Mouse (Mus musculus) forebrain, embryonic 12.5 days (tissue): ENCODE results near the gene Lamp1. TPM values are rescaled to one million over a fixed set of nuclear protein-coding genes. Genes with fewer than 3 reads are reported as not detected.

ENCODE experiments used
- ATAC-seq: fragments of 200-750 bp; cut with Nextera tagmentation; 2 replicates; pipeline ENCODE4 v1.8.0; 2017; ENCODE audit warnings: moderate TSS enrichment; ENCODE audit not compliant: low FRiP score
- H3K27ac ChIP-seq: fragments of 300-500 bp; sonication (generic); 2 replicates; pipeline ENCODE4 v1.5.1; 2016; ENCODE audit warnings: mild to moderate bottlenecking
- H3K27me3 ChIP-seq: fragments of 300-500 bp; sonication (generic); 2 replicates; pipeline ENCODE4 v1.6.1; 2016; ENCODE audit warnings: mild to moderate bottlenecking
- H3K36me3 ChIP-seq: fragments of 300-500 bp; sonication (generic); replicated peaks from 2 replicates; pipeline ENCODE4 v1.6.1; 2016; ENCODE audit warnings: mild to moderate bottlenecking
- H3K4me1 ChIP-seq: fragments of 300-500 bp; sonication (generic); 2 replicates; pipeline ENCODE4 v1.6.1; 2016
- H3K4me2 ChIP-seq: fragments of 300-500 bp; sonication (generic); 2 replicates; pipeline ENCODE4 v1.6.1; 2016; ENCODE audit warnings: mild to moderate bottlenecking, moderate library complexity
- H3K4me3 ChIP-seq: fragments of 300-500 bp; sonication (generic); replicated peaks from 2 replicates; pipeline ENCODE4 v1.5.1; 2016; ENCODE audit warnings: mild to moderate bottlenecking
- H3K9ac ChIP-seq: fragments of 300-500 bp; sonication (generic); 2 replicates; pipeline ENCODE4 v1.6.1; 2016; ENCODE audit warnings: mild to moderate bottlenecking
- H3K9me3 ChIP-seq: fragments of 300-500 bp; sonication (generic); 2 replicates; pipeline ENCODE4 v1.6.1; 2016
- WGBS: fragments of 180-500 bp; shearing (Covaris S2); methylation state at CpG from one replicate; pipeline ENCODE4 v1.1.7; 2016; 5-methylcytosine and 5-hydroxymethylcytosine counted together
- polyA plus RNA-seq: library from polyadenylated mRNA; unstranded; fragments of >200 nt; fragmentation: Nextera tagmentation; extraction: Ambion mirVana; gene quantifications from 2 replicates; pipeline ENCODE4 v1.2.1, GENCODE M21; 2016

Lamp1 gene
- polyA plus RNA-seq, 1 experiment from 2014 or later = 213 TPM

DNA sequence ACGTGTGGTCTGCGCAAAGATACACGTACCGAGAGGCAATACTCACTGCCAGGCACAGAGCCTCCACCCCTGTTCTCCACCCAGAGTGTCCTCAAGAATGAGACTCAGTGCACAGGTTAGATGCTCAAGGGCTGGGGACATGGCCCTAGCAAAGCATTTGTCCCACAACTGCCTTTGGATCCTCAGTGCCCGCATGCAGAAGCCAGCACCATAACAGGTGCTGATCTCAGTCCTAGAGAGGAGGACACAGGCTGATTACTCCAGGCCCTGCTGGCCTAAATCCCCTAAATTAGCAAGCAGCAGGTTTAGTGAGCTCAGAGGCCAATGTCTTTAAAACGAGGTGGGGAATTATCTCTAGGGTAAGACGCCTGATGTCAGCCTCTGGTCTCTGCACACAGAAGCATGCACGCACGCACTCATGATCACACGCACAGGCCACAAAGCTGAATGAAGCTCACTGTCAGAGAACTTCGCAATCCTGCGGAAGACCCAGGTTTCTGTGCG lies 29.1 kb downstream of the Lamp1 start:
- H3K36me3 ChIP-seq = peaks cover 35% of the 10 kb centered on the region; the same call in 1 of the 2 replicates
- no peaks in the 10 kb centered on the region for H3K27me3 ChIP-seq
- no peaks in the 10 kb centered on the region for H3K9me3 ChIP-seq
- ATAC-seq = no peak
- WGBS = 84% methylated on average over 13 of the region's 13 CpGs
- H3K9ac ChIP-seq = no peak overlapping the region
- no peak overlapping the region for H3K4me3 ChIP-seq
- no peaks in the 10 kb centered on the region for H3K4me1 ChIP-seq
- no peak overlapping the region for H3K27ac ChIP-seq
- H3K4me2 ChIP-seq = no peak overlapping the region

DNA sequence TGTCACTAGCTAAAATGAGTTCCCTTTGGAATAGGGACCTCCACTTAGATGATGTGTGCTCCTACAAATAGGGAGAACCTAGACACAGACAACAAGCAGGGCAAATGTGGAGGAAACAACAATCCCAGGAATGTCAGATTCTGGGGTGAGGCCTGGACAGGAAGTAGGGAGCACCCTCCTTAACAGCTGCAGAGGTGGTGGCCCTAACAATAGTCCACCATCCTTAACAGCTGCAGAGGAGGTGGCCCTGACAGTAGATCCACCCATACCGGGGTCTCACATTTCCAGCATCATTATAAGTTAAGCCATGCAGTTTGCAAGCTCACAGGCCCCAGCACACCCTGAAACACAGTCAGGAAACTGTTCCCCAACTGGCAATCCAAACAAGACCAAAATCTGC lies 29.9 kb downstream of the Lamp1 start:
- Histone ChIP-seq H3K27ac (no peak overlapping the region), H3K36me3 (peaks cover 34% of the 10 kb centered on the region; the same call in 1 of the 2 replicates), H3K27me3 (no peaks in the 10 kb centered on the region), H3K9ac (no peak overlapping the region), H3K4me1 (no peaks in the 10 kb centered on the region), H3K4me3 (no peak overlapping the region), H3K4me2 (no peak overlapping the region), H3K9me3 (no peaks in the 10 kb centered on the region)
- ATAC-seq = no peak
- 83% methylated on average over 1 of the region's 1 CpGs for WGBS

DNA sequence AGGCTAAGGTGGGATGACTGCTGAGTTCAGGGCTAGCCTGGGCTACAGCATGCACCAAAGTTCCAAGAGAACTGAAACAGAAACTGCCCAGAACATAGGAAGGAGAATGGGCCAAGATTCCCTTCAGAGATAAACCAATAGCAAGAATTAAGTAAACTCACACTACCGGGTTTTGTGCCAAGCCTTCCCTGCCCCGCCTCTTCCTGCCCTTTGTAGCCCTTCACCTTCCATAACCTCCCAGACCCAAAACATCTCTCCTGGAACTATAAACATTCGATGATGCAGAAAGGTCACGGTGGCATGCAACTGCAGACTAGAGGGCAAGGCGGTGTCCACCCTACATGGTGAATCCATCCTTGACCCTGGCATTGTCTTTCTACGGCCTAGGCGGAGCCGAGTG lies 31.3 kb downstream of the Lamp1 start:
- WGBS = 90% methylated on average over 8 of the region's 8 CpGs
- no peak for ATAC-seq
- H3K4me1 ChIP-seq = peaks cover 6% of the 10 kb centered on the region; the same call in 1 of the 2 replicates

DNA sequence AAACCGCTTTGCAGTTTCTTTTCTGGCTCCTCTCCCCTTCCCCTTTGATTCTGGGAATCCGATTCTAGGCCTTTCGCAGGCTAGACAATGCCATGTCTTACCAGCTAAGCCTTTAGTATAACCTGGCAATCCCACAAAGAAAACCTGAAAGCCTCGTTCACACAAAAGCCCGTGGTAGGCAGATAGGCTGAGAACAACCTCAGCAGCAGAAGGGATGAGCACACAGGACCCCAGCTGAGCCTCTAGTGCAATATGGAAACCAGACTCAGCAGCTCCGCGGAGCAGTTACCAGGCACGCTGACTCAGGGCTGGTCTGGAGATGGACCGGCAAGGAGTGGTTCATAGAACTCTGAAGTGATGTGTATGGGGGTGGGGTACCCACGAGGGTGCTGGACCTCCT lies 35.9 kb downstream of the Lamp1 start:
- H3K4me2 ChIP-seq = 0 out of 2 replicates have a peak overlapping the region, but pooled peaks have one; percentile 1
- peak; percentile 55; the same call in 1 of the 2 replicates for ATAC-seq
- H3K36me3 ChIP-seq = 0 out of 2 replicates have a peak, but pooled peaks cover under 1% of the 10 kb centered on the region
- peaks cover 6% of the 10 kb centered on the region for H3K27me3 ChIP-seq
- H3K9ac ChIP-seq = no peak overlapping the region
- no peak overlapping the region for H3K4me3 ChIP-seq
- H3K27ac ChIP-seq = peak overlapping the region; percentile 68
- peaks cover 11% of the 10 kb centered on the region for H3K4me1 ChIP-seq
- no peaks in the 10 kb centered on the region for H3K9me3 ChIP-seq
- WGBS = 13% methylated on average over 10 of the region's 10 CpGs

More for the DNA sequence above, 31.3 kb downstream of the Lamp1 start:
- no peak overlapping the region for H3K4me2 ChIP-seq
- H3K27me3 ChIP-seq = no peaks in the 10 kb centered on the region
- H3K27ac ChIP-seq = no peak overlapping the region
- no peak overlapping the region for H3K4me3 ChIP-seq
- no peaks in the 10 kb centered on the region for H3K9me3 ChIP-seq
- H3K9ac ChIP-seq = no peak overlapping the region
- peaks cover 29% of the 10 kb centered on the region; the same call in 1 of the 2 replicates for H3K36me3 ChIP-seq

DNA sequence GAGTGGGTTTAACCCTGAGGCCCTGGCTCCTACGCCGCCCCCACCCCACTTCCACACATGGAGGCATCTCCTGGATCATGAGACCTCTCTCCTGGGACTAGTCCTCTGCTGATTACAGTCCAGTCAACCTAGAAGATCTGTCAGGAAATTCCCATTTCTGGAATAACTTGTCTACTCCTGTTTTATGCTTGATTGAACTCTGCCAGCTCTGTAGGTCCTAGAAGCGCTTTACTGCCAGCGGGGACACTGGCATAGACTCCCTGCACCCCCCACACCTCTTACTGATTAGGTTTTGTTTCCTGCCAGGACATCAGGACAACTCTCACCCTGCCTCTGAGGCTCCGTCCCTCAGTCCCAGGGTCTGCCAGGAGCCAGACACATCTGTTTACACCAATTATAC lies 38.5 kb downstream of the Lamp1 start:
- Histone ChIP-seq H3K9ac (no peak overlapping the region), H3K4me3 (no peak overlapping the region), H3K4me1 (peaks cover 19% of the 10 kb centered on the region), H3K27ac (no peak overlapping the region), H3K27me3 (peaks cover 30% of the 10 kb centered on the region), H3K36me3 (no peaks in the 10 kb centered on the region), H3K4me2 (no peak overlapping the region), H3K9me3 (no peaks in the 10 kb centered on the region)
- 83% methylated on average over 5 of the region's 5 CpGs for WGBS
- no peak for ATAC-seq

DNA sequence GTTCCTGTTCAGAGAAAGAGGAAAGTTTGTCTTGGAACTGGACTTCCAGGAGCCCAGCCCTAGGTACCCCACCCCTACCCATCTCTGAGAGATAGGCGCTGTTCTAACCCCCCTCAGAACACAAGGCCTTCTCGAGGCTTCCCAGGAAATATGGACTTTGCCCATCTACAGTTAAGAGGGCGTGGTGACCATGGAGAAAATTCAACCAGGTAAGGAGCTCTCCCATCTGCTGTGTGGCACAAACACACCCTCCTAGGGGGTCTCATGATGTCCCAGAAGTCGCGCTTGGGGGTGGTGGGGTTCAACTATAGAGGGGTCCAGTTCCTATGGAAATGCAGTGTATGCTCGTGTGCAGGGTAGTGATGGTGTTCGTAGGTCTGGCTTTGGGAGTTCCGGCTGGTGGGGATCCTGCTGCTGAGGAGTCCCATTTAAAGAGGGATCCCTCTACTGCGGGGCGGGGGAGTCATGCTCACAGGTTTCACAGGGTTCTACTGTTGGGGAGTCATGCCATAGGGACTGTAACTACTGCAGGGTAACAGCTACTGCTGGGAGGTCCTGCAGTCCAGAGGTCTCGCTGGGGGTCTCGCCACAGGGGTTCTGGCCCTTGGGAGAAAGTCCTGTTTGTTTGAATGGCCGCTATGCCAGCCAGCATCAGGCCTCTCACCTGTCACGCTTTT lies 40.6 kb downstream of the Lamp1 start:
- WGBS = 24% methylated on average over 14 of the region's 14 CpGs
- Histone ChIP-seq H3K4me3 (peak overlapping the region; percentile 84), H3K27me3 (peaks cover 42% of the 10 kb centered on the region), H3K4me2 (peak overlapping the region; percentile 80), H3K27ac (no peak overlapping the region), H3K4me1 (peaks cover 19% of the 10 kb centered on the region), H3K36me3 (no peaks in the 10 kb centered on the region), H3K9ac (peak overlapping the region; percentile 87; the same call in 1 of the 2 replicates), H3K9me3 (no peaks in the 10 kb centered on the region)
- ATAC-seq = no peak

DNA sequence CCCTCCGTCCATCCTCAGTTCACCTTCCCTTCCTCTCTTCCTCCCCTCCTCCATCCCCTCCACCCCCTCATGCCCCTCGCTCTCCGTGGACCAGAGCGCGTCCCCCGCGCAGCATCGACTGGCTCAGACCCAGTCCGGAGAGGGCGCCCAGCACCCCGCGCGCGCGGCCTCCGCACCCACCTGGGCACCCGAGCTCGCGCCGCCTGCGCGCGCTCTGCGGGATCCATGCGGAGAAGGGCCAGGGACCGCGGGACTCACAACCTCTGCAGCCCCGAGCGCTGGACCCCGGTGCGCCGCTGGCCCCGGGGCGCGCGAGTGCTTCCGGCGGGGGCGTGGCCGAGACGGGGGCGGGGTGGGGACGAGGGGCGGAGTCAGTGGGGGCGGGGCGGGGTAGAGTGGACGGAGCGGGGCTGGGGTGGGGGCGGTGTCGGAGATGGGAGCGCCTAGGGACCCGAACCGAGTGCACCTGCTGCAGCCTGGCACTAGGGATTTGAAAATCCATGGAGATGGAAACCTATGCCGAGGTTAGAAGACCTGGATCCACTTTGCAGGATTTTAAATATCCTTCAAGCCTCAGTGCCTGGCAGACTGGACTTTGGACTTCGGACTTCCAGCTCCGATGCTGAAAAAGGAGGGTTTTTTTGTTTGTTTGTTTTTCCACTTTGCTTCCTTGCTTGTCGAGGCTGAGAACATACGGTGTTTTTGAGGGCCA lies 41.5 kb downstream of the Lamp1 start, which contains the start of gene Grtp1:
Gene Grtp1, minus strand, starts transcription at position 320 of the 712 bp plus-strand sequence.
- under 1% methylated on average over 52 of the region's 58 CpGs for whole genome bisulfite sequencing
- Histone ChIP-seq H3K4me1 (peaks cover 13% of the 10 kb centered on the region), H3K4me3 (peak within 1 kb of the TSS; percentile 84), H3K27me3 (peaks cover 42% of the 10 kb centered on the region), H3K27ac (no peak within 1 kb of the TSS), H3K9me3 (no peaks in the 10 kb centered on the region), H3K4me2 (peak within 1 kb of the TSS; percentile 80), H3K9ac (peak within 1 kb of the TSS; percentile 87), H3K36me3 (no peaks in the 10 kb centered on the region)
- peak; percentile 81 for ATAC-seq

DNA sequence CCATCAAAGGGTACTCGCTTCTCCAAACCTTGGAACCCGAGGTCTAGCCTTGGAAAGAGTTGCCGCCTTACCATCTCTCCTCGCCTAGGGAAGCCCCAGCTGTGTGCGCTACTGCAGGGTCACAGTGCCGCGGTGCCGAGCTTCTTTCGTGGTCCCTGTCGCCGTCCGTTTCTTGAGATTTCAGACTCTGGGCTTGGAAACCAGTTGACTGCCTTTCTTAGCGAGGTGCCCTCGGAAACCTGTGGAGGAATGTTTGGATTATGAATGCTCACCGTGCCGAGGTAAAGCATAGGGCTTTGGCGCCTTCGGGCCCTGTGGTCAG lies 42.0 kb downstream of the Lamp1 start:
- 2% methylated on average over 18 of the region's 18 CpGs for whole genome bisulfite sequencing
- Histone ChIP-seq H3K4me2 (peak overlapping the region; percentile 80), H3K9ac (peak overlapping the region; percentile 25; the same call in 1 of the 2 replicates), H3K27me3 (peaks cover 42% of the 10 kb centered on the region), H3K4me1 (peaks cover 13% of the 10 kb centered on the region), H3K4me3 (peak overlapping the region; percentile 84), H3K27ac (no peak overlapping the region), H3K36me3 (no peaks in the 10 kb centered on the region), H3K9me3 (no peaks in the 10 kb centered on the region)
- ATAC-seq = 0 out of 2 replicates have a peak, but pooled peaks have one; percentile 21

DNA sequence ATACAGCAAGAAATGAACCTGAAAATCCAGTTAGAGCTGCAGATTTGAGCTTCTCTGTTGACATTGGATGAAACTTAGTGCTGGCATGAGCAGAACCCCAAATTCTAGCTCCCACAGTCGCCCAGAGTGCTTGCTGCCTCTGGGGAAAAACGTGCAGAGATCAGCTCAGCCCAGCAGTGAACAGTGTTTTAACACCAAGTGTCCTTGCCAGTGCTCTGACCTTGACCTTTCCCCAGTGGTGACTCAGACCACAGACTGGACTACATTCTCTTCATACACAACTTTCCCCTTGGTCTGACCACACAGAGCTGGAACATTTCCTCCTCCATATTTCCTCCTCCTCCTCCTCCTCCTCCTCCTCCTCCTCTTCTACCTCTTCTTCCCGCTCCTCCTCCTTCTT lies 43.1 kb downstream of the Lamp1 start:
- WGBS = 32% methylated on average over 3 of the region's 3 CpGs
- Histone ChIP-seq H3K9me3 (no peaks in the 10 kb centered on the region), H3K4me3 (no peak overlapping the region), H3K4me2 (no peak overlapping the region), H3K27me3 (peaks cover 42% of the 10 kb centered on the region), H3K9ac (no peak overlapping the region), H3K36me3 (no peaks in the 10 kb centered on the region), H3K27ac (no peak overlapping the region), H3K4me1 (peaks cover 13% of the 10 kb centered on the region)
- no peak for ATAC-seq

DNA sequence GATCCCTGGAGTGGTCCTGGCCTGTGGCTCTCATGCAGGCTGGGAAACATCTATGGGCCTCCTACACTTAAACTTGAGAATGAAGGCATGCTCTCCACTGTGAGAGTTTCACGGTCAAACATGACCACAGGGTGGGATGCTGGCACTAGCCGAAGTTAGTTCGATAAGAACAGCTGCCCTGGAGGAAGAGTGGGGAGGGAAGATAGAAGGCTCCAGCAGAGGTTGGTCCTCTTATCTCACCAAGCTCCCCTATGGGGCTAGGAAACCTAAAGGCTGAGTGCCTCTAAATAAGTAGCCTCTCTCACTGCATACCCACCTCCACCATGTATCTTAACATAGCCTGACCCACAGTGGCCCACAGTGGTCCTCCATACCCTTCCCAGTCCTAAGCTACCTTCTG lies 43.8 kb downstream of the Lamp1 start:
- ATAC-seq = no peak
- H3K4me1 ChIP-seq = peaks cover 13% of the 10 kb centered on the region
- H3K4me2 ChIP-seq = no peak overlapping the region
- WGBS = 85% methylated on average over 3 of the region's 3 CpGs
- H3K27ac ChIP-seq = no peak overlapping the region
- H3K9ac ChIP-seq = no peak overlapping the region
- peaks cover 42% of the 10 kb centered on the region for H3K27me3 ChIP-seq
- no peak overlapping the region for H3K4me3 ChIP-seq
- no peaks in the 10 kb centered on the region for H3K36me3 ChIP-seq
- H3K9me3 ChIP-seq = no peaks in the 10 kb centered on the region

DNA sequence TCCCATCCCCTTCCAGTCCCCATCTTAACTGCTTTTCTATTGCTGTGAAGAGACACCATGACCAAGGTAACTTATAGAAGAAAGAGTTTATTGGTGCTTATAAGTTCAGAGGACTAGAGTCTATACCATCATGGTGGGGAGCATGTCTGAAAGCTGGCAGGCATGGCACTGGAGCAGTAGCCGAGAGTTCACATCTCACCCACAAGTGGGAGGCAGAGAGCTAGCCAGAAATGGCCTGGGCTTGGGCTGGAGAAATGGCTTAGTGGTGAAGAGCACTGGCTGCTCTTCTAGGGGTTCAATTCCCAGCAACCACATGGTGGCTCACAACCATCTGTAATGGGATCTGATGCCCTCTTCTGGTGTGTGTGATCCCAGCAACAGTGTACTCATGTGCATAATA lies 44.5 kb downstream of the Lamp1 start:
- no peak overlapping the region for H3K27ac ChIP-seq
- no peaks in the 10 kb centered on the region for H3K9me3 ChIP-seq
- 63% methylated on average over 1 of the region's 1 CpGs for WGBS
- no peaks in the 10 kb centered on the region for H3K36me3 ChIP-seq
- no peak overlapping the region for H3K4me2 ChIP-seq
- peaks cover 13% of the 10 kb centered on the region for H3K4me1 ChIP-seq
- no peak overlapping the region for H3K9ac ChIP-seq
- ATAC-seq = no peak
- peaks cover 42% of the 10 kb centered on the region for H3K27me3 ChIP-seq
- no peak overlapping the region for H3K4me3 ChIP-seq

DNA sequence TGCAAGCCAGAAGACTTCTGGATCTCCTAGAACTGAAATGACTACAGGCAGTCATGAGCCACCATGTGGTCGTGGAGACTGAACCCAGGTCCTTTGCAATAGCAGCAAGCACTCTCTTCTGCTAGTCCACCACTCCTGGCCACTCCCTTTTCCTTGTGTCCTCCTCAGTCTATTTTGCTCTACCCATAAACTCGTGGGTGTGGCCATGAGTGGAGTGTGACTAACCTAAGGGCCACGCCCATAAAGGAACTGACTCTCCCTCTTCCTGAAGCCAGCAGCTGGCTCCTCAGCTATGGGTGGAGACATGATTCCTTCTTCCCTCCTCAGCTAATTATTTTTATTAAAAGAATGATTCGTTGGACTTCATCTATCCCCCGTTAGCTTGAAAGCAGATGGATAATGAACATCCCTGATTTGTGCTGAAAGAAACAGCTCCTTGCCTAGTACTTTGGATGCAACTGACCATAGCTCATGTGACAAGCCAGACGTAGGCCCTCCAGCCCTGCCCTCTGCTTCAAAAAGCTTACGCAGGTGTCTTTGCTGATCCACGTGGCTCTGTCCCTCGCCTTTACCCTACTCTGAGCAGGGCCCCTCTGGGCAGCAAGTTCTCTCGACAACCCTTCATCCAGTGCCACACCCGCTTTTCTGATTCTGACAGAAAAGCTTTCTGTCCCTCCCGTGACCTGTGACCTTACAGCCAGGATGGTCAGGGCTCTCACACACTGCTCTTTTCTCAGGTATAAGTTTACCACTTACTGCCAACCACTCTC lies 45.6 kb downstream of the Lamp1 start:
- 72% methylated on average over 12 of the region's 12 CpGs for WGBS
- H3K36me3 ChIP-seq = no peaks in the 10 kb centered on the region
- H3K4me3 ChIP-seq = no peak overlapping the region
- H3K9ac ChIP-seq = no peak overlapping the region
- H3K4me1 ChIP-seq = peaks cover 11% of the 10 kb centered on the region
- H3K4me2 ChIP-seq = no peak overlapping the region
- H3K9me3 ChIP-seq = no peaks in the 10 kb centered on the region
- no peak overlapping the region for H3K27ac ChIP-seq
- no peak for ATAC-seq
- H3K27me3 ChIP-seq = peaks cover 39% of the 10 kb centered on the region
